Mouse (Mus musculus) cerebellum, adult 2 months (tissue): ENCODE measurements around the gene Rad51b.

Source experiments
- CTCF ChIP-seq: fragments of 200-500 bp; IDR thresholded peaks from 2 replicates; pipeline ENCODE4 v1.5.1; 2011; ENCODE audit warnings: low read depth, mild to moderate bottlenecking, control low read depth, low read length, moderate library complexity, borderline replicate concordance; ENCODE audit not compliant: insufficient read depth
- POLR2A ChIP-seq: fragments of 200-500 bp; IDR thresholded peaks from 2 replicates; pipeline ENCODE4 v1.6.1; 2011; ENCODE audit warnings: low read length, control low read depth, borderline replicate concordance; ENCODE audit not compliant: insufficient read depth

GRCm38 (mm10) chr12:79330571-79330970 lies 33.5 kb downstream of the Rad51b start:
- TF ChIP-seq CTCF (no peak), POLR2A (no peak)
